Mouse (Mus musculus) liver, embryonic 14.5 days (tissue): ENCODE data around the gene Dock2. TPM values are rescaled to one million over a fixed set of nuclear protein-coding genes. Genes with fewer than 3 reads are reported as not detected.

ENCODE experiments used
- ATAC-seq: fragments of 200-750 bp; cut with Nextera tagmentation; 2 replicates; pipeline ENCODE4 v1.8.0; 2017; ENCODE audit warnings: moderate number of reproducible peaks, mild to moderate bottlenecking, moderate library complexity; ENCODE audit not compliant: insufficient read depth
- DNase-seq, 3 experiments: peaks; one replicate each; pipeline ENCODE4 v3.0.0-alpha.2; 2012 to 2013; ENCODE audit warnings: low read depth in 3 of 3, low spot score in 3 of 3
- H3K27ac ChIP-seq: fragments of 300-500 bp; sonication (generic); 2 replicates; pipeline ENCODE4 v1.5.1; 2014; ENCODE audit warnings: moderate library complexity, mild to moderate bottlenecking, control low read depth, inconsistent platforms
- H3K27me3 ChIP-seq: fragments of 300-500 bp; sonication (generic); 2 replicates; pipeline ENCODE4 v1.6.1; 2014; ENCODE audit warnings: mild to moderate bottlenecking, low read length, moderate library complexity; ENCODE audit not compliant: control insufficient read depth, insufficient read depth
- H3K36me3 ChIP-seq: fragments of 300-500 bp; sonication (generic); replicated peaks from 2 replicates; pipeline ENCODE4 v1.6.1; 2014; ENCODE audit warnings: low read depth; ENCODE audit not compliant: control insufficient read depth, insufficient read depth
- H3K4me1 ChIP-seq, 2 experiments: fragments of 200-500 bp in 1 of 2; fragments of 300-500 bp in 1 of 2; sonication (generic) in 1 of 2; replicated peaks; 2 replicates each; pipeline ENCODE4 v1.6.1; 2012 to 2014; ENCODE audit warnings: antibody characterized with exemption in 1 of 2, inconsistent platforms in 1 of 2, low read length in 1 of 2; ENCODE audit not compliant: control insufficient read depth in 2 of 2, insufficient read depth in 2 of 2
- H3K4me2 ChIP-seq: fragments of 300-500 bp; sonication (generic); 2 replicates; pipeline ENCODE4 v1.6.1; 2014; ENCODE audit warnings: low read depth, mild to moderate bottlenecking, control low read depth, moderate library complexity
- H3K4me3 ChIP-seq, 2 experiments: fragments of 200-500 bp in 1 of 2; fragments of 300-500 bp in 1 of 2; sonication (generic) in 1 of 2; 2 replicates each; pipeline ENCODE4 v1.5.1; 2012 to 2014; ENCODE audit warnings: low read depth in 2 of 2, low read length in 2 of 2, mild to moderate bottlenecking in 2 of 2, control low read depth in 1 of 2, inconsistent platforms in 1 of 2, moderate library complexity in 1 of 2; ENCODE audit not compliant: insufficient read depth in 1 of 2
- H3K9ac ChIP-seq: fragments of 300-500 bp; sonication (generic); replicated peaks from 2 replicates; pipeline ENCODE4 v1.6.1; 2014; ENCODE audit warnings: mild to moderate bottlenecking, control low read depth, moderate library complexity
- H3K9me3 ChIP-seq: fragments of 300-500 bp; sonication (generic); 2 replicates; pipeline ENCODE4 v1.6.1; 2016; ENCODE audit warnings: low read length, mixed read lengths; ENCODE audit not compliant: control insufficient read depth
- CTCF ChIP-seq: IDR thresholded peaks from 2 replicates; pipeline ENCODE4 v1.5.1; 2016; ENCODE audit warnings: antibody characterized with exemption, low read depth, control low read depth
- EP300 ChIP-seq: IDR thresholded peaks from 2 replicates; pipeline ENCODE4 v1.6.1; 2016; ENCODE audit warnings: antibody characterized with exemption, low read depth
- WGBS: fragments of 180-500 bp; shearing (Covaris S2); extraction: QIAGEN DNeasy Blood & Tissue Kit; methylation state at CpG from one replicate; pipeline ENCODE4 v1.1.7; 2014; ENCODE audit not compliant: insufficient replicate concordance; 5-methylcytosine and 5-hydroxymethylcytosine counted together
- polyA plus RNA-seq, 2 experiments: library from polyadenylated mRNA; depleted of rRNA in 1 of 2; stranded (reverse) in 1 of 2; unstranded in 1 of 2; fragments of >200 nt; fragmentation: Nextera tagmentation in 1 of 2; extraction: Ambion mirVana in 1 of 2; gene quantifications; 2 replicates each; pipeline versions ENCODE4 v1.2.1 to v1.2.3; 2012 to 2014

Gene Dock2
- polyA plus RNA-seq, 2 experiments: 2.1 to 2.6 TPM

DNA sequence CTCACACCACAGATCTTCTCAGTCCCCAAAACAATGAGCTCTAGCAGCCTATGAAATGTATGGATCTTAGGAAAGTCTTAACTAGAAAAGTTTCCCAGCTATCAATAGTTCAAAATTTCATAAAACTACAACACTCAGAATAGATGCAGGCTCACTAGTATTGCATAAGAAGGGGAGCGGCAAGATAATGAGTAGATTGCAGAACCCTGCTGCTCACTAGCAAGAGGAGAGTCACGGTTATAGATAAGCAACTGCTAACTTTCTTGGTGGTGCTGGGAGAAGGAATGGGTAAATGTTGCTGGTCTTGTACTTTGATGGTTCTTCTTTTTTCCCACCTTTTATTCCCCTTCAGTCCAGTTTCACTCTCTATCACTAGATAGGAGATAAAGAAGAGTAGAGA is 291.5 kb downstream of the Dock2 start:
- no peaks in the 10 kb centered on the region for H3K27me3 ChIP-seq
- no peak overlapping the region for H3K4me2 ChIP-seq
- H3K27ac ChIP-seq: no peak overlapping the region
- H3K9ac ChIP-seq: no peak overlapping the region
- H3K36me3 ChIP-seq: no peaks in the 10 kb centered on the region
- ATAC-seq (no peak), DNase-seq (no peak)
- TF ChIP-seq CTCF: no peak
- no peak for TF ChIP-seq EP300
- 39% methylated on average over 2 of the region's 2 CpGs for WGBS
- H3K9me3 ChIP-seq: no peaks in the 10 kb centered on the region
- no peaks in the 10 kb centered on the region for H3K4me1 ChIP-seq
- H3K4me3 ChIP-seq: no peak overlapping the region

DNA sequence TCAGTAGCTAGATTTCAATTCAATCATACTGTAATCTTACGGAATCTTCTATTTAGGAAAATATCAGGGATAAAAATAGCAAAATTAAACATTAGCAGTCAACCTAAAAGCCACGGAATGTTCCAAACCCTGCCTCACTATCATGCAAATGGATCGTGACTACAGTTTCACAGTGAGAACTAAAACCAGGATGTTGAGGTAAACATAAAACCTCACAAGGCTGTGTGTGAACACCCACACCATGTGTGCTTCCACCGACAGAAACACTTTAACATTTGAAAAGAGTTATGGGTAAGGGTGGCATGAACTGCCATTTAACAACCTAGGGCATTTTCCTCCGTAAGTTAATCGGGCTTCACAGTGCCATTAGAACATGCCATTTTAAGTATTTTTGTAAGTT is 294.1 kb downstream of the Dock2 start:
- TF ChIP-seq CTCF (no peak), EP300 (no peak)
- DNase-seq (no peak), ATAC-seq (no peak)
- Histone ChIP-seq H3K27me3 (no peaks in the 10 kb centered on the region), H3K4me1 (no peaks in the 10 kb centered on the region), H3K9ac (no peak overlapping the region), H3K4me2 (no peak overlapping the region), H3K9me3 (no peaks in the 10 kb centered on the region), H3K36me3 (no peaks in the 10 kb centered on the region), H3K27ac (no peak overlapping the region), H3K4me3 (no peak overlapping the region)
- 68% methylated on average over 6 of the region's 6 CpGs for WGBS

DNA sequence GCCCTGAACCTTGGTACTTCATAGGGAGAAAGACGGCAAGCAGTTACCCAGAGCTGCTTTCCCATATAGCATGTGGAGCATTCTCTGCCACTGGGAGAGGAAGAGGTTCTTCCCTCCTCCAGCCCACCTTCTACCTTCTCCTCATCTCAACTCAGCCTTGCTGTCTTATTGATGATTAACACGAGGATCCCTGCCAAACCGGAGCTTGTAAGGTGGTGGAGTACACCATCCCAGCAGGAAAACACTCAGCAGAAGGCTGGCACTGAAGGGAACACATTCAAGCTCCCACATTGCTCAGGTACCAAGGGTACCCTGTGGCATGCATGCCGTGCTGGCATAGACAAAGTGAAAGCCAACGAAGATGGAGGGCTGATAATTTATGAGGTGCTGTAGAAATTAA is 304.4 kb downstream of the Dock2 start:
- H3K27me3 ChIP-seq: no peaks in the 10 kb centered on the region
- no peak overlapping the region for H3K4me3 ChIP-seq
- ATAC-seq (no peak), DNase-seq (no peak)
- no peaks in the 10 kb centered on the region for H3K36me3 ChIP-seq
- H3K4me1 ChIP-seq: no peaks in the 10 kb centered on the region
- H3K4me2 ChIP-seq: no peak overlapping the region
- H3K9ac ChIP-seq: no peak overlapping the region; the same call in 1 of the 2 replicates
- H3K27ac ChIP-seq: no peak overlapping the region
- 54% methylated on average over 5 of the region's 5 CpGs for WGBS
- TF ChIP-seq CTCF (no peak), EP300 (no peak)
- H3K9me3 ChIP-seq: no peaks in the 10 kb centered on the region

DNA sequence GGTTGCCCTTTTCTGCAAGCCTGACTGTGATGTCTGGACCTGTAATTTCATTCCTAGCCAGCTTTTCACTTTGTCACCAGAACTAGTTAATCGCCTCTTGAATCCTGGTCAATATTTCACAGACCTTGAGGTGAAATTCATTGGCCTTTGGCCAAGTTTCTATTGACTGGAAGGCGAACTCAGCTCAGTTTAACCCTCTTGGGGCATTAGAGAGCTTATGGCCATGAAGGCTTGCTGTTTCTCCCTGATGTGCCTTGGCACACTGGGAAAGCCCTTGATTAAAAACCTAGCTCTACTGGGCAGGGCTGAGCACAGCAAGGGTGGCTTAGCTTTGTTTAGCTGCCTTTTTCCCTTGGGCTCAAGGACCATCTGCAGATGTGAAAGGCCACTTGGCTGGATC is 313.9 kb downstream of the Dock2 start:
- Histone ChIP-seq H3K4me1 (no peaks in the 10 kb centered on the region), H3K27ac (no peak overlapping the region), H3K4me3 (no peak overlapping the region), H3K36me3 (no peaks in the 10 kb centered on the region), H3K9ac (no peak overlapping the region), H3K4me2 (no peak overlapping the region), H3K9me3 (no peaks in the 10 kb centered on the region), H3K27me3 (no peaks in the 10 kb centered on the region)
- ATAC-seq: no peak
- DNase-seq: no peak
- 54% methylated on average over 2 of the region's 2 CpGs for WGBS
- no peak for TF ChIP-seq CTCF
- no peak for TF ChIP-seq EP300

DNA sequence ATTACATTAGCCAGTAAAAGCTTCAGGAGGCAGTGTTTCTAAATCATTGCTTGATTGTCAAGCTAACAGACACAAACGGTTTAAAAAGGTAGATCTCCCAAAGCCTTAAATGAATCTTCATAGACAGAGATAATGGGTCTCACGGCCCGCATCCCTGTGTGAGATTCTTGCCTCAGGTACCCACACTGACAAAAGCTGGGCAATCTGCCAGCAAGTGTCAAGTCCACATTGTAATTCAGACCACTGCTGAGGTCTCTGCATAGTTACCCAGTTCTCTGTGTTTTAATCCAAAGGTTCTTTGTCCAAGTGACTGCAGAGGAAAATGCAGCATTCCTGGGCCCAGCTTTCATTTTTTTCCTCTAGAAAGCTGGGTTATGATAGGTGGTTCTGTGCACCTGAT is 315.1 kb downstream of the Dock2 start:
- no peak overlapping the region for H3K9ac ChIP-seq
- no peaks in the 10 kb centered on the region for H3K27me3 ChIP-seq
- no peak for TF ChIP-seq CTCF
- TF ChIP-seq EP300: no peak
- no peaks in the 10 kb centered on the region for H3K9me3 ChIP-seq
- DNase-seq: no peak
- no peak overlapping the region for H3K4me2 ChIP-seq
- H3K4me3 ChIP-seq: no peak overlapping the region
- 71% methylated on average over 3 of the region's 3 CpGs for WGBS
- no peaks in the 10 kb centered on the region for H3K36me3 ChIP-seq
- no peaks in the 10 kb centered on the region for H3K4me1 ChIP-seq
- no peak overlapping the region for H3K27ac ChIP-seq
- ATAC-seq: no peak

DNA sequence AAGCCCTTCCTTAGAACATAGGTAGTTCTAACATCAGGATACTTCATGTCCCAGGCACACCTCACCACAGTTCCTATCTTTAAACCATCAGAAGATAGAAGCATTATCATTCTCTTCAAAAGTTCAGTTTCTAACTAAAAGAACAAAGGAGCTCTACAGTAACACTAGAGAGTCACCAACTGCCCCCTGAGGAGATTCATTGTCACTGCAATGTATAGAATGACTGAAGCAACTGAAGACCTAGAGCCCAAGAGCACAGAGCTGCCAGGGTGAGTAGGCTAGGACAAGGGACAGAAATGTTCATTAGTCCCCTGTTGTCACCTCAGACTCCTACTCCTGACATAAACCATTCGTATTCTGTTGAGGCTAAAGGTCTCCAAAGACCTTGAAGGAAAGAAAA is 316.6 kb downstream of the Dock2 start:
- H3K27me3 ChIP-seq: no peaks in the 10 kb centered on the region
- H3K36me3 ChIP-seq: no peaks in the 10 kb centered on the region
- no peak overlapping the region for H3K4me2 ChIP-seq
- H3K27ac ChIP-seq: no peak overlapping the region
- no peaks in the 10 kb centered on the region for H3K4me1 ChIP-seq
- no peak for DNase-seq
- 47% methylated on average over 1 of the region's 1 CpGs for WGBS
- ATAC-seq: no peak
- TF ChIP-seq EP300 (no peak), CTCF (no peak; the same call in 1 of the 2 replicates)
- H3K4me3 ChIP-seq: no peak overlapping the region
- no peaks in the 10 kb centered on the region for H3K9me3 ChIP-seq
- no peak overlapping the region for H3K9ac ChIP-seq
